Mouse (Mus musculus): ENCODE results near the gene Pnmal2. TPM values are rescaled to one million over a fixed set of nuclear protein-coding genes. Genes with fewer than 3 reads are reported as not detected.

The Pnmal2 gene
- polyA plus RNA-seq, 1 experiment from 2014 or later: 11.2 TPM

DNA sequence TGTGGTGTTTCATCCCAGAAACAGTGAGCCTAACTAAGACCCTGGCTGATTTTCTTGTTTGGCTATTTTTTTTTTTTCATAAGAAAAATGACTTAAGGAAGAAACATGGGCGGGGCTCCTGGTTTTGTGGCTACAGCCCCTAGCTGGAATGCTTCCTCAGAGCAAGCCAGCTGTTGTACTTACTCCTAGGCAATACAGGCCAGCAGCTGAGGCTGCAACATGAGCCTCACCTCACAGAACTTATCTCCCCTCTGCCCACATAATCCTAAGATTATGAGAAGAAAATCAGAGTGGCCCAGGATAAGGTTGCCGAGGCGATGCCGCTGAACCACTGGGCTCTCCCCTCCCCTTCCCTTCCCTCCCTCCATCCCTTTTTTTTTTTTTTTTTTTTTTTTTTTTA is 11.2 kb downstream of the Pnmal2 start:
- DNase-seq (ENCODE audit: low read depth, low spot score) (no peak), ATAC-seq (no peak)
- no peak for TF ChIP-seq CTCF (IDR thresholded peaks at IDR 0.05)
- ChIA-PET CTCF (no interaction called here), POLR2A (no interaction called here)
- in situ Hi-C loops (cut with MboI; ENCODE audit: low pct_unique_long_range_greater_than_20kb): no loop called here
- peaks cover 22% of the 10 kb centered on the region for H3K27me3 ChIP-seq

GRCm38 (mm10) chr7:16956410-16957265 is 12.2 kb downstream of the Pnmal2 start:
- no peak for DNase-seq (ENCODE audit: low read depth, low spot score)
- CTCF ChIA-PET: no interaction called here

DNA sequence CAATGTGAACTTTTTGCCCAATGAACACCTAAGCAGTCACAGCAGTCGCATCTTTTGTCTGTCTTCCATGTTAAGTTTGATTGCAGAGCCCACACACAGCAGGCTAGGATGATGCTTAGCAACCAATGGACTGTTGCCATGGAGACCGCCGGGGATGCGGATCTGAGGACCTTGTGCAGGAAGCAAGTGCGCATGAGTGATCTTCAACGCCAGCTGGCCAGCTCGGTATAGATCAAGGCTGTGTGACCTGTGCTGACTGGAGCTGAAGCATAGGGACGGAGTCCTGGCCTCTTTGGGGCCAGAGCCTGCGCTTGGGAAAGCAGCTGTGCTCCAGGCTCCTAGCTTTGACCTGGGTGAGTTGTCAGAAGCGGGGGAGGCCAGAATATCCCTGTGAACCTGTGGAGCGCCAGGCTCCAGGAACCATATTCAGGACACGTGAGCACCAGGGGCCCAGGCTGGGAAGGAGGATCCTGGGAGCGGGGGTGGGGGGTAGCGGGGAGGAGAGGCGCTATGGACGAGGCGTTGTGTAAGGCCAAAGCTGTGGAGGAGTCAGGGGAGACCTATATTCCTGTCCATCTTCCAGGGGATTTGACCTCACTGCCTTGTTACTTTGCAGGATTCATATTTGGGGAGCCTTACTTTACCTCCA is 15.2 kb downstream of the Pnmal2 start, which contains the start of gene Pnmal1:
TSS of gene Pnmal1 (plus strand) at position 141 of the 649 bp plus-strand sequence.
- ChIA-PET POLR2A (no interaction called here), CTCF (no interaction called here)
- no peak for TF ChIP-seq CTCF (IDR thresholded peaks at IDR 0.05)
- in situ Hi-C loops (cut with MboI; ENCODE audit: low pct_unique_long_range_greater_than_20kb): no loop called here
- ATAC-seq (no peak), DNase-seq (ENCODE audit: low read depth, low spot score) (no peak)
- peaks cover 26% of the 10 kb centered on the region for H3K27me3 ChIP-seq

More at GRCm38 (mm10) chr7:16956410-16957265, 12.2 kb downstream of the Pnmal2 start:
- in situ Hi-C loops (cut with MboI; ENCODE audit: low pct_unique_long_range_greater_than_20kb): no loop called here
- no peak for ATAC-seq
- peaks cover 26% of the 10 kb centered on the region for H3K27me3 ChIP-seq
- no peak for TF ChIP-seq CTCF (IDR thresholded peaks at IDR 0.05)
- POLR2A ChIA-PET: no interaction called here

- TF ChIP-seq CTCF (IDR thresholded peaks at IDR 0.05): no peak
- DNase-seq (ENCODE audit: low read depth, low spot score): no peak
- peaks cover 26% of the 10 kb centered on the region for H3K27me3 ChIP-seq
- CTCF ChIA-PET: interaction anchor here (1.2 to 1.3 kb wide), 2 partner anchors 29 to 105 kb away, joined by 3 read pairs; no protein-coding TSS in a partner anchor
- POLR2A ChIA-PET: no interaction called here
- in situ Hi-C loops (cut with MboI; ENCODE audit: low pct_unique_long_range_greater_than_20kb): no loop called here
- ATAC-seq: no peak
Measured at GRCm38 (mm10) chr7:16961678-16962077, 17.2 kb downstream of the Pnmal2 start.

GRCm38 (mm10) chr7:16968414-16968813 is 23.9 kb downstream of the Pnmal2 start:
- in situ Hi-C loops (cut with MboI; ENCODE audit: low pct_unique_long_range_greater_than_20kb): no loop called here
- DNase-seq (ENCODE audit: low read depth, low spot score) (no peak), ATAC-seq (no peak)
- H3K27me3 ChIP-seq: peaks cover 3% of the 10 kb centered on the region
- POLR2A ChIA-PET: interaction anchor here (1.0 kb wide), 1 partner anchor 16 kb away, joined by 4 read pairs; no protein-coding TSS in a partner anchor
- no peak for TF ChIP-seq CTCF (IDR thresholded peaks at IDR 0.05)
- CTCF ChIA-PET: no interaction called here

DNA sequence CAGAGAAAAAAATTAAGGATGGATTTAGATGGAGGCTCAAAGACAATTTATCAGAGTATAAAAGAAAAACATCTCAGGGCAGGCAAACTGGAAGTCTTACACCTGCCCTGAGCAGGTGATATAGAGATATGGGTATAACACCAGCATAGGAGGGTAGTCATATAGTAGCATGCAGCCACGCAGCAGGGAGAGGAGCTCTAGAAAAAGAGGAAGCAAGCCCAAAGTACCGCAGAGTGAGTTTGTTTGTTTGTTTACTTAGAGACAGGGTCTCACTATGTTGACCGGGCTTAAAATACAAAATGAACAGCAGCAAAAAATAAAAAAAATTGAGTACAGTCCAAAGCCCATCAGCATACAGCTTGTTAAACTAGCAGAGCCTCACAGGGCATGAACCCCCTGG is 26.7 kb downstream of the Pnmal2 start:
- in situ Hi-C loops (cut with MboI; ENCODE audit: low pct_unique_long_range_greater_than_20kb): no loop called here
- peaks cover 3% of the 10 kb centered on the region for H3K27me3 ChIP-seq
- ChIA-PET POLR2A (no interaction called here), CTCF (no interaction called here)
- TF ChIP-seq CTCF (IDR thresholded peaks at IDR 0.05): no peak
- ATAC-seq (no peak), DNase-seq (ENCODE audit: low read depth, low spot score) (no peak)

DNA sequence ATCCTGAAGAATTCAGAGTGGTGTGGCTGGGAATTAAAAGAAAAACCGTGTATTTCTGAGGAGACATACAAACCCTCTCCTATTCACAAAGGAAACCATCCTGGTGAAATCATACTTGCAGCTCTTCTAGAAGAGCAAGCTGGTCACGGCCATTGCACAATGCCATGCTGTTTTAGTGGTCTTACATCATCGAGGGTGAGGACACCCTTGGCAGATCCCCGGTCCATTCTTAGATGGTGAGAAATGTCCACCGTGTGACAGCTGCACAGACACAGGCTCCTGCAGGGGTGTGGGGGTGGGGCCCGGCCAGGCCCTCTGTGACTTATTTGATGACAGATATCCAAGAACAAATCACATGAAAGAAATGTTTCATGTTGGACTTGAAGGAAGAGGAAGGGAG is 29.5 kb downstream of the Pnmal2 start:
- TF ChIP-seq CTCF (IDR thresholded peaks at IDR 0.05): no peak
- DNase-seq (ENCODE audit: low read depth, low spot score) (no peak), ATAC-seq (no peak)
- peaks cover 7% of the 10 kb centered on the region for H3K27me3 ChIP-seq
- in situ Hi-C loops (cut with MboI; ENCODE audit: low pct_unique_long_range_greater_than_20kb): no loop called here
- CTCF ChIA-PET: interaction anchor here (0.8 to 3.0 kb wide), 5 partner anchors 10 to 100 kb away, joined by 3 to 10 read pairs (median 4); partner anchors contain the start of gene Psg16
- POLR2A ChIA-PET: no interaction called here

- ATAC-seq: no peak
Measured at GRCm38 (mm10) chr7:16976298-16976697, 31.8 kb downstream of the Pnmal2 start.

DNA sequence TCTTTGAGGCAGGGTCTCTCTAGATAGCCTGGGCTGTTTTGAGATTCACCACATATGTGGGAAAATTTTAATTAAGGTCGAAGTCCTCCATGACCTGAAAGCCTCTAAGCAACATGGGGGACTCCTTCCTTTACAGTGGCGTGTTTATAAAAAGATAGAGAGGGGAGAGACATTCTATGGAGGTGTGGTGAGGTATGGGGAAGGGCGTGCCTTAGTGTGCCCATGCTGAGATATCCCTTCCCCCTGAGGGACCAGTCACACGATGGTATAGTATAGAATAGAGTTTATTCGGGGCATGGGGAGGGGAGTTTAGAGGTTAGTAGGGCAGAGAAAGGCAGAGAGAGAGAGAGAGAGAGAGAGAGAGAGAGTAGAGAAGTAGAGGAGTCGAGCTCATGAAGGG is 33.7 kb downstream of the Pnmal2 start:
- no peak for ATAC-seq
- peaks cover 12% of the 10 kb centered on the region for H3K27me3 ChIP-seq
- DNase-seq (ENCODE audit: low read depth, low spot score): no peak
- ChIA-PET CTCF (no interaction called here), POLR2A (no interaction called here)
- no peak for TF ChIP-seq CTCF (IDR thresholded peaks at IDR 0.05)
- in situ Hi-C loops (cut with MboI; ENCODE audit: low pct_unique_long_range_greater_than_20kb): no loop called here

More at GRCm38 (mm10) chr7:16976298-16976697, 31.8 kb downstream of the Pnmal2 start:
- DNase-seq (ENCODE audit: low read depth, low spot score): no peak
- in situ Hi-C loops (cut with MboI; ENCODE audit: low pct_unique_long_range_greater_than_20kb): no loop called here
- ChIA-PET CTCF (no interaction called here), POLR2A (interaction anchor here (0.7 kb wide), 1 partner anchor 42 kb away, joined by 4 read pairs; no protein-coding TSS in a partner anchor)
- no peak for TF ChIP-seq CTCF (IDR thresholded peaks at IDR 0.05)
- peaks cover 7% of the 10 kb centered on the region for H3K27me3 ChIP-seq

DNA sequence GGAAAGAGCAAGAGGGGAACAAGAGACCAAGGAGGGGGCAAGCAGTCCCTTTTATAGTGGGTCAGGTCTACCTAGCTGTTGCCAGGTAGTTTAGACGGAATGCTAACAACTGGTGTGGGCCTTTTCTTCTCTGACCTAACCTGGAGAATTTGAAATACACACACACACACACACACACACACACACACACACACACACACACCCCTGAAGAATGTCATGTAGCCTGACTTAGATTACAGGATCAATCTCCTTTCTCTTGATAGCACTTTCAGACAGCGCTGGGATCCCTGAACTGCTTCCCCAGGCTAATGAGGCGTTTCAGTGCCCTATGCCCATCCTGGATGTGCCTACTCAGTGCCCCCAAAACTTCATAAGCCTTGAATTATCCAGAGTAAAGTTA is 34.1 kb downstream of the Pnmal2 start:
- peaks cover 14% of the 10 kb centered on the region for H3K27me3 ChIP-seq
- ChIA-PET POLR2A (no interaction called here), CTCF (no interaction called here)
- no peak for ATAC-seq
- no peak for TF ChIP-seq CTCF (IDR thresholded peaks at IDR 0.05)
- in situ Hi-C loops (cut with MboI; ENCODE audit: low pct_unique_long_range_greater_than_20kb): no loop called here
- DNase-seq (ENCODE audit: low read depth, low spot score): no peak

GRCm38 (mm10) chr7:16980348-16980747 is 35.9 kb downstream of the Pnmal2 start:
- POLR2A ChIA-PET: no interaction called here
- CTCF ChIA-PET: interaction anchor here (1.3 kb wide), 1 partner anchor 47 kb away, joined by 3 read pairs; no protein-coding TSS in a partner anchor
- DNase-seq (ENCODE audit: low read depth, low spot score): no peak
- peaks cover 18% of the 10 kb centered on the region for H3K27me3 ChIP-seq
- in situ Hi-C loops (cut with MboI; ENCODE audit: low pct_unique_long_range_greater_than_20kb): no loop called here
- TF ChIP-seq CTCF (IDR thresholded peaks at IDR 0.05): no peak
- no peak for ATAC-seq
